Mouse (Mus musculus) T-helper 2 cell (primary cell): ENCODE data around the gene Med6.

Experiments
- in situ Hi-C: fragments of 300-600 bp; cut with MboI, MseI; formaldehyde crosslinking; loops from one replicate; pipeline ENCODE4 v1.15.1; 2025; ENCODE audit warnings: high pct_unique_total_duplicates

Med6 gene

DNA sequence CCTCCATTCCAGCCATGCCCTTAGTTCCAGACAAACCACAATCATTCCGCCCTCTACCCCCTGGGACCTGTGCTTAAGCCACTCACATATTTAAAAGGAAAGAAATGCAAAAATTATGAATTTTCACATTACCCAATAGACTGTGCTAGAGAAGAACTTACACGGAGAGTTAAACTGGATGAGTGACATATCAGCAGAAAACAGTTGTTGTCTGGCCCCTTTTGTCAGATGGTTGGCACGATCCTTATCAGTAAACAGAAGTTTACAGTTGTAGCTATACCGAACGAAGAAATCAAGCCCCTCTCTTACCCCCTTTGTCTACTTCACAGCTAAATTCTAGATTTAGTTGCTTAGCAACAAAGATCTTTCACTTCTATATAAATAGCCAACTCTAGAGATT, 26.9 kb downstream of the Med6 start:
- in situ Hi-C loops, result no loop called here

DNA sequence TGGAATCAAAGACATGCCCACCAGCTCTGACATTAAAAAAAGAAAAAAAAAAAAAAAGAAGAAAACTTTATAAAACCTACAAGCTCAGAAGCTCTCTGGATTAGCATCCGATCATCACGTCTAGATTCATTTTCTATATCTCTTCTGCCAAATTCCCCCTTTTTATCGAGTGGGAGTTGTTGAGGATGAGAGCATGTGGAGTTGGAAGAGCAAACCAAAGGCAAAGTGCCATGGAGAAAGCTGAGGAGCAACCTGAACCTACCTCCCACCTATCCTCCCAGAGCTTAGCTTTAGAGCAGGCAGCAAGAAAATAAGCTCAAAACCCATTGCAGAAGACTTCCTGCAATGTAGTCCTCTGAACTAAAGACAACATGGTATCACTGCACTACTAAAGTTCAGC, 30.6 kb downstream of the Med6 start:
- in situ Hi-C loops, result no loop called here

DNA sequence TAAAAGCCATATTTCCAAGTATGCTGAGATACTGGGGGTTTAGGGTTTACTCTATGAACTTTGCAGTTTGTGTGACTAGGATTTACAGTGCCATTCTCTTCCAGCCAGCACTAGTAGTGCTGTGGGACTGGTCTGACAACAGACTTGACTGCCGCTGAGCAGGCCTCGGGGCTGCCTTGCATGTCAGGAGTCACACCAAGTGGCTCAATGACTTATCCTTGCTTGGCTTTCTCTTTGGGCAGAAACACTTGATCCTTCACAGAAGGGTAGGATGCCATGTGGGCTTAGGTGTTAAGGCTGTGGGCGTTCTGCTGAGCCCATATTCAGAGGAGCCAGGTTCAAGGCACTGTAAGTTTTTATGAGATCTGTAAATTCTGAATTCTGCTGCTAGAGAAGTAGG, 45.5 kb downstream of the Med6 start:
- in situ Hi-C loops, result no loop called here

DNA sequence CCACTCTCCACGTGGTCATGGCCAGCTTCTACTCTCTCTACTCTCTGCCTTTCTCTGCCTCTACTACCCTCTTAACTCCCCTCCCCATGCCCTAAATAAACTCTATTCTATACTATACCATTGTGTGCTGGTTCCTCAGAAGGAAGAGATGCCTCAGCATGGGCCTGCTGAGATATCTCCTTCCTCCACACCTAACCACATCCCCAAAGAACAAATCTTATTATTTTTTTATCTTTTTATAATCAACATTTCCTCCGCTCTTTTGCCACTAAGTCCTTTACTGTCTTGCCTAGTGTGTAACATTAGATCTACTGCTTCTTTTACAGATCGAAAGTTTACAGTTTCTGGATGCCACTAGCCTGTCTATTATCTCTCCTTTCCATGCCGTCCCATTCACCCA, 47.6 kb downstream of the Med6 start:
- in situ Hi-C loops, result no loop called here

DNA sequence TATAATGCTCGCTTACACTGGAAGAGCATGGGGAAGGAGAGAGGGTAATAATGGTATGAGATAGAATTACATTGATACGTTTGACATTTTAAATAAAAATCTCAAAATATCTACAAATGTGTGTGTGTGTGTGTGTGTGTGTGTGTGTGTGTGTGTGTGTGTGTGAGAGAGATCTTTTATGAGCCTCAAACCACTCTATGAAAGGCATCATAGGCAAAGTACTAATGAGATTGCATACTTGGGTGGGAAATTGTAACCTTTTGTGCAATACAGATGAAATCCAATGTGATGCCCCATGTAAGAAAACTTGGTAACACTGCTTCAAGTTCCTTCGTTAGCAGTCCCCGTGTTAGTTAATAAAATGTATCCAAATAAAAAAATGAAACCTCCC, 61.8 kb downstream of the Med6 start:
- in situ Hi-C loops, result loop anchor here (5.0 kb wide), 1 partner anchor 59 kb away; no protein-coding TSS in a partner anchor

DNA sequence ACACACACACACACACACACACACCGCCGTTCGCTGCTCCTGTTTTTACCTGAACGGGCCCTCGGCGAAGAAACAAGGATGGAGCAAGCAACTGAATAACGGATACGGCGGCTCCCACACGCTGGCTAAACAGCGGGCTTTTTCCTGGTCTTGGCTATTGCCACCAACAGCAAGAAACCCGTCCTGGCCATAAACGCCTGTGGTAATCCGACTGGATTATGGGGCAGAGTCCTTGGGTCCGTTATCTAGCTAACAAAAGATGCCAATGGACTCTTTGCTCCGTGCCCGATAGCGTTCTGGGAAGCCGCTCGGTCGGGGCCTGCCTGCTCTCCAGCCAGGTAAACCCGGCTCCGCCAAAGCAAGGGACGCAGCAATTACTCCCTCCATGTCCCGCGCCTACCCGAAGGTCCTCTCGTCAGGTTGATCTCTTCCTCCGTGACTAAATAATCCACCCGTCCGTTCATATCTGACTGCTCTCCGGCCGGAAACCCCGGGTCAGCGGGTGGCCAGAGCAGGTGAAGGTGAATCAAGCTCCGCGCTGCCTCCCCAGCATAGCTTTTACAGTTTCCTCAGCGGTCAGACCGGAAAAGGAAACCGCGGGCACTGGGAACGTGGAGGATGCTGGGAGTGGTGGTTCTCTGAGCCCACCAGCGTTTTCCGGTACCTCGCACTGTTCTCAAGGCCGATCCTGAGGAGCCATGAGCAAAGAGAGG, 62.3 kb downstream of the Med6 start, which contains the start of the genes Gm20498 and Synj2bp:
TSS of gene Gm20498 (minus strand) at position 590 of the 713 bp plus-strand sequence.
TSS of gene Synj2bp (minus strand) at position 596 of the 713 bp plus-strand sequence.
- in situ Hi-C loops, result loop anchor here (5.0 kb wide), 1 partner anchor 60 kb away; no protein-coding TSS in a partner anchor

DNA sequence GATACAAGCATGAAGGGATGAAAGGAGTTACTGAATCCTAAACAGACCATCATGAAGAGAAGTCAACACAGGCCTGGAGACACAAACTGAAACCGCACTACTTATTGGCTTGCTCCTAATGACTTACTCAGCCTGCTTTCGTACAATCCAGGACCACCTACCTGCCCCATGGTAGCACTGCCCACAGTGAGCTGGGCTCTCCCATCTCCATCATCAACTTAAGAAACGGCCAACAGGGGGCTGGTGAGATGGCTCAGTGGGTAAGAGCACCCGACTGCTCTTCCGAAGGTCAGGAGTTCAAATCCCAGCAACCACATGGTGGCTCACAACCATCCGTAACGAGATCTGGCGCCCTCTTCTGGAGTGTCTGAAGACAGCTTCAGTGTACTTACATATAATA, 64.2 kb downstream of the Med6 start:
- in situ Hi-C loops, result loop anchor here (5.0 kb wide), 1 partner anchor 62 kb away; no protein-coding TSS in a partner anchor
